Mouse (Mus musculus) small intestine, adult 2 months (tissue): Measurements from ENCODE around the gene Narf. TPM values are rescaled to one million over a fixed set of nuclear protein-coding genes. Genes with fewer than 3 reads are reported as not detected.
A peak's percentile ranks its signal among the peaks of the same experiment; 100 is the strongest.

Experiments used
- H3K27ac ChIP-seq: fragments of 200-500 bp; 2 replicates; pipeline ENCODE4 v1.5.1; 2012; ENCODE audit warnings: low read depth, low read length, control low read depth, inconsistent platforms; ENCODE audit not compliant: insufficient read depth
- H3K27me3 ChIP-seq: fragments of 200-500 bp; 2 replicates; pipeline ENCODE4 v1.6.1; 2012; ENCODE audit warnings: mild to moderate bottlenecking, moderate library complexity, low read length, inconsistent platforms; ENCODE audit not compliant: control insufficient read depth, insufficient read depth
- H3K36me3 ChIP-seq: fragments of 200-500 bp; 2 replicates; pipeline ENCODE4 v1.6.1; 2012; ENCODE audit warnings: mild to moderate bottlenecking, low read length, control low read depth, inconsistent platforms; ENCODE audit not compliant: control insufficient read depth, insufficient read depth
- H3K4me1 ChIP-seq: fragments of 200-500 bp; 2 replicates; pipeline ENCODE4 v1.6.1; 2012; ENCODE audit warnings: low read length, inconsistent platforms, mixed read lengths; ENCODE audit not compliant: control insufficient read depth, insufficient read depth, insufficient read length
- H3K4me3 ChIP-seq: fragments of 200-500 bp; 2 replicates; pipeline ENCODE4 v1.5.1; 2012; ENCODE audit warnings: low read depth, mild to moderate bottlenecking, control low read depth, inconsistent platforms, low read length, moderate library complexity
- CTCF ChIP-seq: fragments of 200-500 bp; IDR thresholded peaks from 2 replicates; pipeline ENCODE4 v1.5.1; 2012; ENCODE audit warnings: low read depth, mild to moderate bottlenecking, control low read depth, inconsistent platforms, low read length, moderate library complexity, mixed read lengths; ENCODE audit not compliant: insufficient replicate concordance, insufficient read length; ENCODE audit errors: extremely low read depth
- POLR2A ChIP-seq: fragments of 200-500 bp; IDR thresholded peaks from 2 replicates; pipeline ENCODE4 v1.6.1; 2012; ENCODE audit warnings: low read depth, mild to moderate bottlenecking, control low read depth, inconsistent platforms, low read length, moderate library complexity
- WGBS: fragments of 180-500 bp; shearing (Covaris S2); methylation state at CpG from one replicate; pipeline ENCODE4 v1.1.7; 2018; 5-methylcytosine and 5-hydroxymethylcytosine counted together
- polyA plus RNA-seq: library from polyadenylated mRNA; depleted of rRNA; stranded (reverse); fragments of >200 nt; gene quantifications from 2 replicates; pipeline ENCODE4 v1.2.3, GENCODE M21; 2012; rRNA removed

The Narf gene
- polyA plus RNA-seq: 15.3 and 23.9 TPM in 2 replicates

GRCm38 (mm10) chr11:121236564-121237344 is at the start of gene Narf:
Gene Narf (plus strand): TSS chr11:121237253.
- H3K4me3 ChIP-seq: peak within 1 kb of the TSS; percentile 89
- H3K27me3 ChIP-seq: no peaks in the 10 kb centered on the region
- 0 out of 2 replicates have a peak, but pooled peaks have one; percentile 49 for TF ChIP-seq CTCF
- peak; percentile 91 for TF ChIP-seq POLR2A
- H3K4me1 ChIP-seq: peaks cover 2% of the 10 kb centered on the region; the same call in 1 of the 2 replicates
- WGBS: under 1% methylated on average over 50 of the region's 50 CpGs
- H3K27ac ChIP-seq: peak within 1 kb of the TSS; percentile 99
- H3K36me3 ChIP-seq: peaks cover 10% of the 10 kb centered on the region; the same call in 1 of the 2 replicates

DNA sequence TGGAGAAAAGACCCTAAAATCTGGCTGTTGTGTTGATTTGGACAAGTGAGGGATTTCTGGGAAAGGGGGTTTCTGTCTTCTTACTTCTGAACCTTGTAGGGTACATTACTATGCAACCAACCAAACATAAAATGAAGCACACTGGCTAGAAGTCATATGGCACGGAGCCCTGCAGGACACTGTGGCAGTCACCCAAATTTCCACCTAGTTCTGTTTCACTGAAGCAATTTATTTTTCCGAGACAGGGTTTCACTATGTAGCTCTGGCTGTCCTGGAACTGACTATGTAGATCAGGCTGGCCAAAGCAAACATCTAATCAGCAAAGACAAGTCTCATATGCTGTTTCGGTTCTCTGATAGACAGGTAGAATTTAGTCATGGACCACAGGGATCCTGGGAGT is 47.4 kb upstream of the Narf start:
- Histone ChIP-seq H3K27me3 (no peaks in the 10 kb centered on the region), H3K4me1 (no peaks in the 10 kb centered on the region), H3K4me3 (no peak overlapping the region), H3K36me3 (peaks cover 1% of the 10 kb centered on the region), H3K27ac (no peak overlapping the region)
- no peak for TF ChIP-seq POLR2A
- TF ChIP-seq CTCF: no peak
- 85% methylated on average over 3 of the region's 3 CpGs for WGBS

- Histone ChIP-seq H3K27ac (no peak overlapping the region), H3K27me3 (no peaks in the 10 kb centered on the region), H3K4me1 (no peaks in the 10 kb centered on the region), H3K4me3 (no peak overlapping the region), H3K36me3 (peaks cover 3% of the 10 kb centered on the region)
- TF ChIP-seq POLR2A: no peak
- no peak for TF ChIP-seq CTCF
- WGBS: 74% methylated on average over 2 of the region's 2 CpGs
Observed at GRCm38 (mm10) chr11:121192742-121193141, 44.3 kb upstream of the Narf start.

- peaks cover 3% of the 10 kb centered on the region; the same call in 1 of the 2 replicates for H3K36me3 ChIP-seq
- no peaks in the 10 kb centered on the region for H3K27me3 ChIP-seq
- TF ChIP-seq POLR2A: no peak
- TF ChIP-seq CTCF: no peak
- H3K4me1 ChIP-seq: no peaks in the 10 kb centered on the region
- WGBS: 89% methylated on average over 3 of the region's 3 CpGs
- H3K27ac ChIP-seq: no peak overlapping the region
- H3K4me3 ChIP-seq: no peak overlapping the region
Observed at GRCm38 (mm10) chr11:121193415-121193814, 43.6 kb upstream of the Narf start.

DNA sequence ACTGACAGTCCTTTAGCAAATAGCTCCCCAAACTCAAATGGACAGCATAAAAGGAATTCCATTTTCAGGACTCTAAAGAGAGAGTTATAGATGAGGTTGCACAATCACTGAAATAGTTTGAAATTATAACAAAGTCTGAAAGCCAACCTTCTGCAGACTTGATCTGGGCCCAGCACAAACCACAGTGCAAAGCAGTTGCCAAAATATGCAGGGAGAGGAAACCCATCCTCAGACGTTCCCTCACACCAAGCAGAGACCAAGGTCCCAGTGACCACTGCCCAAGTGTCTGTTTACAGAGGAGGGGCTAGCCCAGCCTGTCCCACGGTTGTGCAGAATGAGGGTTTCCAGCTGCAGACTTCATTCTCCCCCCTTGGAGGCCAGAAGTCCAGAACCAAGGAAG is 38.4 kb upstream of the Narf start:
- Histone ChIP-seq H3K4me1 (peaks cover under 1% of the 10 kb centered on the region; the same call in 1 of the 2 replicates), H3K27ac (no peak overlapping the region), H3K27me3 (no peaks in the 10 kb centered on the region), H3K4me3 (no peak overlapping the region), H3K36me3 (0 out of 2 replicates have a peak, but pooled peaks cover 3% of the 10 kb centered on the region)
- 37% methylated on average over 2 of the region's 2 CpGs for WGBS
- TF ChIP-seq CTCF (no peak), POLR2A (no peak)

- H3K4me3 ChIP-seq: no peak overlapping the region
- peaks cover 3% of the 10 kb centered on the region; the same call in 1 of the 2 replicates for H3K4me1 ChIP-seq
- no peaks in the 10 kb centered on the region for H3K27me3 ChIP-seq
- no peak overlapping the region for H3K27ac ChIP-seq
- TF ChIP-seq CTCF (no peak), POLR2A (no peak)
- 69% methylated on average over 4 of the region's 4 CpGs for WGBS
- H3K36me3 ChIP-seq: 0 out of 2 replicates have a peak, but pooled peaks cover 1% of the 10 kb centered on the region
Observed at GRCm38 (mm10) chr11:121199851-121200250, 37.2 kb upstream of the Narf start.

DNA sequence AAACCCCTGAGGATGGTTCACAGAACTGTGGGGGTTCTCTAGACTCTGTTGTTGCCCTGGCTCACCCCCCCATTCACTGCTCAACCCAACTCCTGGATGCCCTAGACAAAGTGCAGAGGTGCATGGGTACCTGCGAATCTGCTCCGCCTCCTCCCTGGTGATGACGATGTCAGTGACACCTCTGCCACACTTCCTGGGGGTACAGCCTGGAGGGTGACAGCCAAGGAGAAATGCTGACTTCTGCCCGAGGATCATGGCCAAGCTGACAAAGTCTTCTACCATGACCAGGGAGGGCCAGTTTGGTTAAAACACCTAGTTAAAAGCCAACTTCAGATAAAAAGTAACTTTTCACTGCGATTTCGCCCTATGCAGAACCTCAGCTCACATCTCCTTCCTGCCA is 36.3 kb upstream of the Narf start:
- Histone ChIP-seq H3K27me3 (no peaks in the 10 kb centered on the region), H3K27ac (no peak overlapping the region), H3K36me3 (no peaks in the 10 kb centered on the region), H3K4me3 (no peak overlapping the region), H3K4me1 (peaks cover 3% of the 10 kb centered on the region; the same call in 1 of the 2 replicates)
- TF ChIP-seq CTCF (no peak), POLR2A (no peak)
- 92% methylated on average over 6 of the region's 6 CpGs for WGBS
